Mouse (Mus musculus) thymus, adult 2 months (tissue): Measurements from ENCODE around the gene B2m. TPM values are rescaled to one million over a fixed set of nuclear protein-coding genes. Genes with fewer than 3 reads are reported as not detected.

Source experiments
- DNase-seq: peaks from one replicate; pipeline ENCODE4 v3.0.0; 2021
- H3K27ac ChIP-seq: fragments of 200-500 bp; 2 replicates; pipeline ENCODE4 v1.5.1; 2012; ENCODE audit warnings: low read length, control low read depth; ENCODE audit not compliant: control insufficient read depth, insufficient read depth
- H3K27me3 ChIP-seq: fragments of 200-500 bp; 2 replicates; pipeline ENCODE4 v1.6.1; 2012; ENCODE audit warnings: mild to moderate bottlenecking, low read length, moderate library complexity, mixed read lengths; ENCODE audit not compliant: control insufficient read depth, insufficient read depth
- H3K36me3 ChIP-seq: fragments of 200-500 bp; 2 replicates; pipeline ENCODE4 v1.6.1; 2012; ENCODE audit warnings: mild to moderate bottlenecking, low read length, moderate library complexity; ENCODE audit not compliant: control insufficient read depth, insufficient read depth
- H3K4me1 ChIP-seq: fragments of 200-500 bp; replicated peaks from 2 replicates; pipeline ENCODE4 v1.6.1; 2012; ENCODE audit warnings: low read length; ENCODE audit not compliant: control insufficient read depth, insufficient read depth
- H3K4me3 ChIP-seq: fragments of 200-500 bp; 2 replicates; pipeline ENCODE4 v1.5.1; 2012; ENCODE audit warnings: mild to moderate bottlenecking, low read length, control low read depth, moderate library complexity; ENCODE audit not compliant: control insufficient read depth, insufficient read depth
- CTCF ChIP-seq: fragments of 200-500 bp; IDR thresholded peaks from 2 replicates; pipeline ENCODE4 v1.5.1; 2012; ENCODE audit warnings: mild to moderate bottlenecking, control low read depth, low read length, moderate library complexity, borderline replicate concordance; ENCODE audit not compliant: control insufficient read depth, poor library complexity, insufficient read depth; ENCODE audit errors: extremely low read depth
- POLR2A ChIP-seq: fragments of 200-500 bp; IDR thresholded peaks from 2 replicates; pipeline ENCODE4 v1.6.1; 2012; ENCODE audit warnings: mild to moderate bottlenecking, low read length, control low read depth, moderate library complexity; ENCODE audit not compliant: control insufficient read depth, poor library complexity, insufficient read depth; ENCODE audit errors: extremely low read depth
- WGBS: fragments of 180-500 bp; shearing (Covaris S2); methylation state at CpG from one replicate; pipeline ENCODE4 v1.1.7; 2018; 5-methylcytosine and 5-hydroxymethylcytosine counted together
- polyA plus RNA-seq: library from polyadenylated mRNA; depleted of rRNA; stranded (reverse); fragments of >200 nt; gene quantifications from 2 replicates; pipeline ENCODE4 v1.2.3, GENCODE M21; 2012

The B2m gene
- polyA plus RNA-seq, 1 experiment: 1,280 TPM

DNA sequence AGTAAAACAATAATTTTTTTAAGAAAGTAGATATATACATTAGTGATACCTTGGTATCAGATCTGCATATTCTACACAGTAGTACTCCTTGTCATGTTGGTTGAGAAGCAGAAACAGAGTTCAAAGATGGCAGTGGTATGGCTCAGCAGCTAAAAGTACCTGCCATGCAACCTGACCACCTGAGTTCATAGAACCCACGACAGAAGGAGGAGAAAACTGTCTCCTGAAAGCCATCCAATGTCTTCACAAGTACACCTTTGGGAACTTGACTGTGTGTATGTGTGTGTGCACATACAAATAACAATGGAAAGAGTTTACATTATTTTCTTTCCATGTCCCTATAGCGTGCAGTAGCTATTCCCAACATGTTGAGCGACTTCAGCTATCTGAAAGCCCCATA is 2.2 kb downstream of the B2m start:
- 19% methylated on average over 3 of the region's 3 CpGs for WGBS
- no peak for TF ChIP-seq POLR2A
- Histone ChIP-seq H3K4me1 (peaks cover 13% of the 10 kb centered on the region), H3K27ac (no peak overlapping the region), H3K27me3 (no peaks in the 10 kb centered on the region), H3K36me3 (peaks cover 29% of the 10 kb centered on the region), H3K4me3 (no peak overlapping the region)
- no peak for DNase-seq

DNA sequence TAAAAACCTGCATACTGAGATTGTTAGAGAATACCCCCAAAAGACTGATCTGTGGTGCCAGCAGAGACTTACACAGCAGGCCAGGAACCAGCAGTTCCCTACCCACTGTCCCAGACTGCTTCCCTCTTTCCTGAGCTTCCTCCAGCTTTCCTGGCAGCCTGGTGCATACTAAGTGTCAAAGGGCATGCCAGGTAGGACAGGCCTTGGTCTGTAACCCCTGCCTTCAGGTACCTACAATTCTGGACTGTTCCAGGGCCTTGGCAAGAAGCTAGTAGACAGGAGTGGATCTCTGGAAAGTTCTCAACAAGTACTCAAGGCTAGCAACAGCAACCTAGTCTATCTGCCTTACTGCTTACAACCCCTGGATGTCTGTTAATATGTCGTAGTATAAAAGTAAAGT is 3.7 kb downstream of the B2m start:
- H3K27ac ChIP-seq: no peak overlapping the region
- H3K36me3 ChIP-seq: peaks cover 33% of the 10 kb centered on the region
- H3K4me1 ChIP-seq: peaks cover 21% of the 10 kb centered on the region
- H3K4me3 ChIP-seq: no peak overlapping the region
- no peaks in the 10 kb centered on the region for H3K27me3 ChIP-seq
- WGBS: 88% methylated on average over 1 of the region's 1 CpGs
- no peak for DNase-seq
- TF ChIP-seq CTCF (no peak), POLR2A (no peak)

DNA sequence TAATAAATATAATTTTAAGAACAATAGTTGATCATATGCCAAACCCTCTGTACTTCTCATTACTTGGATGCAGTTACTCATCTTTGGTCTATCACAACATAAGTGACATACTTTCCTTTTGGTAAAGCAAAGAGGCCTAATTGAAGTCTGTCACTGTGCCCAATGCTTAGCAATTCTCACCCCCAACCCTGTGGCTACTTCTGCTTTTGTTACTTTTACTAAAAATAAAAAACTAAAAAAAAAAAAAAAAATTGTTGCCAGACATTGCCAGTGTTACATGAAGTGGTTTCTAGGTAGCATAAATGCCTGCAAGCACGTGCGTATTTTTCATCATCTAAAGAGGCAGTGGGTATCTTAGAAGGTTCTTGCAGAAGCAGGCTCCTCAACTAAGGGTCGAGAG is 5.4 kb downstream of the B2m start:
- no peak overlapping the region for H3K27ac ChIP-seq
- peaks cover 33% of the 10 kb centered on the region for H3K36me3 ChIP-seq

DNA sequence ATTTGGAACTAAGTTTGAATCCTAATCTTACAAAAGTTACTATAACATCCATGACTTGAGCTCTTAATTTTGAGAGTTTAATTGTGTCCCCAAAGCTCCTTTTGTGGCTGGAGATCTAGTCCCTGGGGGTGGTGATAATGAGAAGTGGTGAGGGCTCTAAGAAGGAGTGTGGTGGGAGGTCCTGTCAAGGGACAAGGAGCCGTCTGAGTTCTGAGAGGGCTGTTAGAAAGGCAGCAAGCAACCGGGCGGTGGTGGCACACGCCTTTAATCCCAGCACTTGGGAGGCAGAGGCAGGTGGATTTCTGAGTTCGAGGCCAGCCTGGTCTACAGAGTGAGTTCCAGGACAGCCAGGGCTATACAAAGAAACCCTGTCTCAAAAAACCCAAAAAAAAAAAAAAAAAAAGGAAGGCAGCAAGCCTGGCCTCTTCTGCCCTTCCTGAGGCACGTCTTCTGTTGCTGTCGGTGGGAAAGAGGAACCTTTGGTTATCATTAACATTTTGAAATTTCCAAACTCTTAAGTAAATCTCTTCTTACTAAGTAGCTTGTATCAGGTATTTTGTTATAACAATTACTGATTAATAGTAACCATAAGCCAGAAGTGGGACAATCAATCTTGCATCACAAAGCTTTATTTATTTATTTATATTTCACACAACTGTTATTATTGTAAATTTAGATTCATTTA is 6.3 kb downstream of the B2m start:
- no peak for DNase-seq
- H3K36me3 ChIP-seq: peaks cover 33% of the 10 kb centered on the region
- peaks cover 24% of the 10 kb centered on the region for H3K4me1 ChIP-seq

More for the DNA sequence above, 5.4 kb downstream of the B2m start:
- H3K4me3 ChIP-seq: no peak overlapping the region
- H3K27me3 ChIP-seq: no peaks in the 10 kb centered on the region
- no peak for DNase-seq
- TF ChIP-seq CTCF: no peak
- TF ChIP-seq POLR2A: no peak
- WGBS: 80% methylated on average over 3 of the region's 3 CpGs
- H3K4me1 ChIP-seq: peaks cover 21% of the 10 kb centered on the region

DNA sequence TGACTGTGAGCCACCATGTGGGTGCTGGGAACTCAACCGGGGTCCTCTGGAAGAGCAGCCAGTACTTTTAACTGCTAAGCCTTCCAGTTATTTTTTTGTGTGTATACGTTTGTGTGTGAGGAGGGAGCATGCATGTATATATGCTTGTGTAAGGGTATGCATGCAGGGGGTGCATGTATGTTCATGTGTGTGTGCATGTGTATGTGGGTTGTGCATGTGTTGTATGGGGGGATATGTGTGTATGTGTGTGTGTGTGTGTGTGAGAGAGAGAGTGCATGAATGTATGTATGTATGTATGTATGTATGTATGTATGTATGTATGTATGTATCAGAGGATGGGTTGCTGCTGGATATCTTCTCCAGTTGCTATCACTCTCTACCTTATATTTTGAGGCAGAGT is 7.0 kb downstream of the B2m start:
- no peak for DNase-seq
- TF ChIP-seq POLR2A: no peak
- no peak for TF ChIP-seq CTCF
- 96% methylated on average over 2 of the region's 2 CpGs for WGBS
- no peak overlapping the region for H3K27ac ChIP-seq
- peaks cover 33% of the 10 kb centered on the region for H3K36me3 ChIP-seq
- H3K4me3 ChIP-seq: no peak overlapping the region
- H3K4me1 ChIP-seq: peaks cover 26% of the 10 kb centered on the region
- no peaks in the 10 kb centered on the region for H3K27me3 ChIP-seq

More for the DNA sequence above, 6.3 kb downstream of the B2m start:
- no peak for TF ChIP-seq CTCF
- TF ChIP-seq POLR2A: no peak
- no peak overlapping the region for H3K4me3 ChIP-seq
- 77% methylated on average over 7 of the region's 7 CpGs for WGBS
- H3K27me3 ChIP-seq: no peaks in the 10 kb centered on the region
- H3K27ac ChIP-seq: no peak overlapping the region

GRCm38 (mm10) chr2:122155292-122155691 is 7.8 kb downstream of the B2m start:
- Histone ChIP-seq H3K27me3 (no peaks in the 10 kb centered on the region), H3K27ac (no peak overlapping the region), H3K4me1 (peaks cover 27% of the 10 kb centered on the region), H3K36me3 (peaks cover 33% of the 10 kb centered on the region), H3K4me3 (no peak overlapping the region)
- no peak for TF ChIP-seq CTCF
- TF ChIP-seq POLR2A: no peak
- 76% methylated on average over 2 of the region's 2 CpGs for WGBS
- DNase-seq: no peak

DNA sequence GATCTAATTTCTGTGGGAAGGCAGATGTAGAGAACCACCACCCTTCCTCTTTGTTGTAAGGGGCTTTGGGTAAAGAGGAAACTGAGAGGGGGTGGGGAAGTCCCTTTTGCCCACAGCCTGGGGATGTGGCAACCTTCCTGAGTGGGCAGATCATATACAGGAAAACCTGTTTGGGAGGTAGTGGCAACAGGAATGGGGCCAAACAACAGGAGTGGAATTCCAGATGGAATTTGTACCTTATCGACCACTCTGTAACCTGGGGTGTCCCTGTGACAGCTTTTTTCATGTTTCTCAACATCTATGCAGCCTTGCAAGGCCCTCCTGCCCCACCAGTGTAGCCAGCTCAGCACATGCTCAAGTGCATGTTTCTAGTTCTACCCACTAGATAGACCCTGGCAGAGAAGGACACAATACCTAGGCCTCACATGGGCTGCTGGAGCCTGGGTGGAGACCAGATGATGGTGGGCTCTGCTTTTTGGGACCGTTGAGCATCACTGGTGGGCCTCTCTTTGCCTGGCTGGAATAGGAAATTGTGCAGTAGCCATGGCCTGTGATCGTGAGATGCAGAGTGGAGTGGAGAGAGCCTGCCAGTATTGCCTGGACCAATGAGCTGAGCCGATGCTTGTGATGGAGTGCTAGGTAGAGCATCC is 8.7 kb downstream of the B2m start:
- H3K27me3 ChIP-seq: no peaks in the 10 kb centered on the region
- 76% methylated on average over 4 of the region's 4 CpGs for WGBS
- DNase-seq: no peak
- no peak overlapping the region for H3K27ac ChIP-seq
- peaks cover 32% of the 10 kb centered on the region for H3K36me3 ChIP-seq
- H3K4me1 ChIP-seq: peaks cover 27% of the 10 kb centered on the region
- TF ChIP-seq CTCF (no peak), POLR2A (no peak)
- no peak overlapping the region for H3K4me3 ChIP-seq
